ENCODE assay signal across 18 mouse cellular contexts in the genomic region with DNA sequence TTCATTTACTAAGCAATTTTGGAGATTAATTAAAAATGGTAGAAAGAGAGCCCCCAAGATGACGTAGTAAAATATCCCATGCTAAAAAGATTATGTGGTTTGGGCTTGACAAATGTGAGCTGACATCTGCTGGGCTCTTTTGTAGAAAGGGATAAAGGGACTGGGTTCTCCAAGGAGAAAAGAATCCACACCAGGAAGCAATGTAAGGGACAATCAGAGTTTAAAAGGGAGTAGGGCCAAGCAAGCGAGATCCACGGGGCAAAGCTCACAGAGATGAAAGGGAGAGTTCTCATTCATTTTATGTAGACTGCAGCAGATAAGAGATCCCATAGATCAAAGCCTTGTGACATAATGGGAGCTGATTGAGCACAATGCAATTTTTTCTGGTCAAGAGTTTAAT. TPM values are rescaled to one million over a fixed set of nuclear protein-coding genes. Genes with fewer than 3 reads are reported as not detected.
"Had no signal": no experiment of that assay in that cellular context is flagged by ENCODE, and none has a peak within 500 bp of the region (broad histone marks: within the 10 kb centered on the region; RNA-seq: fewer than 3 reads in every experiment).

No protein-coding gene starts in this region.

- H3K27ac ChIP-seq: layer of hippocampus, adult 2 months; limb, embryonic 10.5 days; liver, embryonic 15.5 days; neural tube, embryonic 12.5 days; stomach, embryonic 15.5 days had no signal

- DNase-seq: kidney, adult 18-20 months; kidney, postnatal 10 days; kidney, postnatal 4 days; lung, adult 2 months; lung, postnatal 36 days; right cerebral cortex, postnatal 14 days; thymus, adult 2 months; thymus, postnatal 25 days had no signal

- ATAC-seq: lung, postnatal 0 days had no signal

- H3K9me3 ChIP-seq: limb, embryonic 10.5 days; liver, embryonic 15.5 days; neural tube, embryonic 12.5 days; stomach, embryonic 15.5 days had no signal

- H3K36me3 ChIP-seq: limb, embryonic 10.5 days; liver, embryonic 15.5 days; neural tube, embryonic 12.5 days; stomach, embryonic 15.5 days had no signal

- H3K4me3 ChIP-seq: layer of hippocampus, adult 2 months; limb, embryonic 10.5 days; liver, embryonic 15.5 days; neural tube, embryonic 12.5 days; stomach, embryonic 15.5 days had no signal

- H3K9ac ChIP-seq: liver, embryonic 15.5 days; neural tube, embryonic 12.5 days; stomach, embryonic 15.5 days had no signal

- H3K27me3 ChIP-seq: liver, embryonic 15.5 days; neural tube, embryonic 12.5 days; stomach, embryonic 15.5 days had no signal

- H3K4me1 ChIP-seq: liver, embryonic 15.5 days; stomach, embryonic 15.5 days had no signal

- H3K4me2 ChIP-seq: liver, embryonic 11.5 days; liver, embryonic 15.5 days; neural tube, embryonic 12.5 days; stomach, embryonic 15.5 days had no signal

RNA-seq across cellular contexts. Expression of a gene that starts 3.0 kb away (rescaled TPM):
- total RNA-seq: megakaryocyte progenitor cell, adult 5-6 weeks; monocyte, adult 5-6 weeks; neutrophil, adult 5-6 weeks had no signal
